Mouse (Mus musculus) heart, postnatal 4 days (tissue): ENCODE results near the gene Vmn2r103. TPM values are rescaled to one million over a fixed set of nuclear protein-coding genes. Genes with fewer than 3 reads are reported as not detected.

Experiments used
- DNase-seq: peaks from one replicate; pipeline ENCODE4 v3.0.0; 2021
- total RNA-seq, 2 experiments: library from RNA; stranded (reverse); gene quantifications; 2 replicates each; pipeline ENCODE4 v1.2.3; 2021

The Vmn2r103 gene
- total RNA-seq, result not detected

- no peak for DNase-seq
Measured at GRCm38 (mm10) chr17:19773063-19773462, at the start of gene Vmn2r103. Gene Vmn2r103 (plus strand): TSS chr17:19773363.

- DNase-seq, result no peak
Measured at GRCm38 (mm10) chr17:19778994-19779393, 5.8 kb downstream of the Vmn2r103 start.

- DNase-seq, result no peak
Measured at GRCm38 (mm10) chr17:19789248-19789647, 16.1 kb downstream of the Vmn2r103 start.

Other genes starting within 250 kb of the Vmn2r103 start
- not detected for gene Vmn2r101, start 196.1 kb upstream of the Vmn2r103 start, total RNA-seq
- gene Vmn2r102, start 113.0 kb upstream of the Vmn2r103 start, total RNA-seq, result not detected